Mouse (Mus musculus) hindbrain, postnatal 0 days (tissue): ENCODE results near the gene Mcam. TPM values are rescaled to one million over a fixed set of nuclear protein-coding genes. Genes with fewer than 3 reads are reported as not detected.

Experiments used
- ATAC-seq: fragments of 200-750 bp; cut with Nextera tagmentation; 2 replicates; pipeline ENCODE4 v1.8.0; 2017; ENCODE audit warnings: mild to moderate bottlenecking, moderate TSS enrichment, moderate library complexity
- DNase-seq: peaks from one replicate; pipeline ENCODE4 v3.0.0-alpha.2; 2015; ENCODE audit warnings: low spot score
- H3K27ac ChIP-seq: fragments of 300-500 bp; sonication (generic); 2 replicates; pipeline ENCODE4 v1.5.1; 2014; ENCODE audit warnings: mild to moderate bottlenecking
- H3K27me3 ChIP-seq: fragments of 300-500 bp; sonication (generic); 2 replicates; pipeline ENCODE4 v1.6.1; 2014; ENCODE audit warnings: low read length, mixed read lengths; ENCODE audit not compliant: insufficient read depth
- H3K36me3 ChIP-seq: fragments of 300-500 bp; sonication (generic); 2 replicates; pipeline ENCODE4 v1.6.1; 2014; ENCODE audit warnings: low read length, mixed read lengths; ENCODE audit not compliant: insufficient read depth
- H3K4me1 ChIP-seq: fragments of 300-500 bp; sonication (generic); 2 replicates; pipeline ENCODE4 v1.6.1; 2014; ENCODE audit warnings: antibody characterized with exemption, low read length, mixed read lengths; ENCODE audit not compliant: insufficient read depth
- H3K4me2 ChIP-seq: fragments of 300-500 bp; sonication (generic); 2 replicates; pipeline ENCODE4 v1.6.1; 2014; ENCODE audit warnings: low read depth, mild to moderate bottlenecking, low read length, moderate library complexity, mixed read lengths
- H3K4me3 ChIP-seq: fragments of 300-500 bp; sonication (generic); 2 replicates; pipeline ENCODE4 v1.5.1; 2014; ENCODE audit warnings: low read length
- H3K9ac ChIP-seq: fragments of 300-500 bp; sonication (generic); replicated peaks from 2 replicates; pipeline ENCODE4 v1.6.1; 2014; ENCODE audit warnings: mild to moderate bottlenecking, low read length, moderate library complexity, mixed read lengths
- H3K9me3 ChIP-seq: fragments of 300-500 bp; sonication (generic); 2 replicates; pipeline ENCODE4 v1.6.1; 2016; ENCODE audit warnings: low read length, mixed read lengths
- CTCF ChIP-seq: IDR thresholded peaks from 2 replicates; pipeline ENCODE4 v1.5.1; 2016; ENCODE audit warnings: antibody characterized with exemption, control low read depth, low read depth
- WGBS: fragments of 180-500 bp; shearing (Covaris S2); extraction: QIAGEN DNeasy Blood & Tissue Kit; methylation state at CpG from one replicate; pipeline ENCODE4 v1.1.7; 2014; 5-methylcytosine and 5-hydroxymethylcytosine counted together
- polyA plus RNA-seq: library from polyadenylated mRNA; unstranded; fragments of >200 nt; fragmentation: Nextera tagmentation; extraction: Ambion mirVana; gene quantifications from 2 replicates; pipeline ENCODE4 v1.2.1, GENCODE M21; 2015
- total RNA-seq: library from RNA; depleted of rRNA; stranded (reverse); fragments of >200 nt; gene quantifications from 2 replicates; pipeline ENCODE4 v1.2.3, GENCODE M21; 2014

Mcam gene
- total and polyA plus RNA-seq, 2 experiments from 2014 or later: 8.0 to 23.7 TPM

GRCm38 (mm10) chr9:44127351-44127801 is 6.9 kb upstream of the Mcam start:
- no peaks in the 10 kb centered on the region for H3K36me3 ChIP-seq
- ATAC-seq: no peak
- WGBS: 35% methylated on average over 3 of the region's 3 CpGs
- TF ChIP-seq CTCF: no peak
- no peak for DNase-seq
- H3K4me3 ChIP-seq: no peak overlapping the region
- no peak overlapping the region for H3K4me2 ChIP-seq
- H3K27ac ChIP-seq: no peak overlapping the region
- H3K9me3 ChIP-seq: no peaks in the 10 kb centered on the region
- H3K27me3 ChIP-seq: peaks cover 2% of the 10 kb centered on the region; the same call in 1 of the 2 replicates
- no peak overlapping the region for H3K9ac ChIP-seq
- peaks cover 4% of the 10 kb centered on the region for H3K4me1 ChIP-seq

DNA sequence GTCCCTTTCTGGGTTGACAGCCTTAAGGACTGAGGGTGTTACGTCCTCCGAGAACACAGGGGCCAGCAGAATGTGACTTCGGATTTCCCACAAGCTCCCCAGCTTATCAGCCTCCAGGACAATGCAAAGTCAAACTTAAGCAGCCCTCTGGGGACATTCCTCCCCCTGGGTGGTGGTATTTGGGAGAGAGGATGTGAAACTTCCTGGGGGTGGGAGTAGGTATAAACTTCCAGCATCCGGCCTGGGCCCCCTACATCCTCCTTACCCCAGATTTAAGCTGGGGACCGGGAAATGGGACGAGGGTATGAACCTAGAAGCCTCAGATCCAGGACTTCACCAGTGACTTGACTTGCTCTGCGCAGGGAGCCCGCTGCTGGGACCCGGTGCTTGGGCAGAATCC is 4.6 kb upstream of the Mcam start:
- 13% methylated on average over 9 of the region's 9 CpGs for WGBS
- peaks cover 14% of the 10 kb centered on the region; the same call in 1 of the 2 replicates for H3K27me3 ChIP-seq
- TF ChIP-seq CTCF: no peak
- H3K9ac ChIP-seq: peak overlapping the region; percentile 26; the same call in 1 of the 2 replicates
- H3K4me3 ChIP-seq: peak overlapping the region; percentile 26
- peaks cover 13% of the 10 kb centered on the region for H3K4me1 ChIP-seq
- ATAC-seq (no peak), DNase-seq (no peak)
- H3K4me2 ChIP-seq: peak overlapping the region; percentile 59
- H3K36me3 ChIP-seq: no peaks in the 10 kb centered on the region
- 0 out of 2 replicates have a peak overlapping the region, but pooled peaks have one; percentile 22 for H3K27ac ChIP-seq
- H3K9me3 ChIP-seq: no peaks in the 10 kb centered on the region

DNA sequence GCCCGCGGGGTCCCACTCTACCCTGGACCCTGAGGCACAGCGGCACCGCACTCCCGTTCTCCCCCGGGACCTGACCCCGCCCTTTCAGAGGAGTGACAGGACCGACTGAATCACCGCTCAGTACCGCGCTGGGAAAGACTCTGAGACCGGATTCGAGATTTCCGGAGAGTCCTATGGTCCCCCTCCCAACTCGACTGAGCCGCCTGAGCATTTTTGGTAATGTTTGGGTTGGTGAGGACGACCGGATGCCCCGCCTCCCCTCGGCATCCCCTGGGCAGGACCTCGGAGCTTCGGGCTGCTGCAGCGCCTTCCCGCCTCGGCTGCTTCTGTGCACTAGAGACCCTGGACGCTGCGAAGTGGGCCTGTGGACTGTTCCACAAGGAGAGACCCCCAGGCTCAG is 4.2 kb upstream of the Mcam start:
- under 1% methylated on average over 27 of the region's 27 CpGs for WGBS
- TF ChIP-seq CTCF: no peak
- H3K27ac ChIP-seq: 0 out of 2 replicates have a peak overlapping the region, but pooled peaks have one; percentile 22
- H3K9me3 ChIP-seq: no peaks in the 10 kb centered on the region
- DNase-seq (peak; percentile 20), ATAC-seq (0 out of 2 replicates have a peak, but pooled peaks have one; percentile 25)
- peaks cover 14% of the 10 kb centered on the region; the same call in 1 of the 2 replicates for H3K27me3 ChIP-seq
- H3K4me2 ChIP-seq: peak overlapping the region; percentile 59
- H3K4me3 ChIP-seq: peak overlapping the region; percentile 26
- no peaks in the 10 kb centered on the region for H3K36me3 ChIP-seq
- H3K9ac ChIP-seq: peak overlapping the region; percentile 26; the same call in 1 of the 2 replicates
- peaks cover 13% of the 10 kb centered on the region for H3K4me1 ChIP-seq

- 22% methylated on average over 19 of the region's 19 CpGs for WGBS
- H3K4me2 ChIP-seq: peak overlapping the region; percentile 59; the same call in 1 of the 2 replicates
- H3K9ac ChIP-seq: no peak overlapping the region
- no peaks in the 10 kb centered on the region for H3K9me3 ChIP-seq
- peak; percentile 18; the same call in 1 of the 2 replicates for ATAC-seq
- TF ChIP-seq CTCF: no peak
- DNase-seq: no peak
- no peak overlapping the region for H3K27ac ChIP-seq
- peaks cover 14% of the 10 kb centered on the region; the same call in 1 of the 2 replicates for H3K27me3 ChIP-seq
- H3K36me3 ChIP-seq: no peaks in the 10 kb centered on the region
- no peak overlapping the region for H3K4me3 ChIP-seq
- H3K4me1 ChIP-seq: peaks cover 13% of the 10 kb centered on the region
These were observed 3.5 kb upstream of the Mcam start for GRCm38 (mm10) chr9:44130581-44131275.

GRCm38 (mm10) chr9:44131276-44131590 is 3.0 kb upstream of the Mcam start:
- no peak for ATAC-seq
- DNase-seq: no peak
- H3K27ac ChIP-seq: peak overlapping the region; percentile 8; the same call in 1 of the 2 replicates
- no peaks in the 10 kb centered on the region for H3K9me3 ChIP-seq
- no peak overlapping the region for H3K4me2 ChIP-seq
- TF ChIP-seq CTCF: no peak
- no peak overlapping the region for H3K4me3 ChIP-seq
- peaks cover 19% of the 10 kb centered on the region; the same call in 1 of the 2 replicates for H3K27me3 ChIP-seq
- H3K9ac ChIP-seq: no peak overlapping the region
- H3K36me3 ChIP-seq: no peaks in the 10 kb centered on the region
- peaks cover 11% of the 10 kb centered on the region for H3K4me1 ChIP-seq
- WGBS: 49% methylated on average over 7 of the region's 7 CpGs

DNA sequence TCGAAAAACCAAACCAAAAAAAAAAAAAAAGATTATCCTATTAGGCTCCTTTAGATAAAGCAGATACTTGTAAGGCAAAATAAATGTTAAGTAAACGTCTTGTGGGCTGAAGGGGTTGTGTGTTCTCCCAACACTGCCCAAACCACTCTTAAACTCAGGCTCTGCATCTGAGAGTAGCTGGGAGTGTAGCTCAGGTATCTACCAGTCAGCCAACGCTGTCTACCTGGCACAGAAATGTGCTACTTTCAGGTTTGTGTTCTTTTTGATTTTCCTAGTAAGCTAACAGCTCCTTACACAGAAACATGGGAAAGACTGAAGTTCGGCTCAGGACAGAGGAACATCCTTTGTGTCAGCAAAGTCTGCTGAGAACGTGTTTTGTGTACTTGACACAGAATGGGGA is 2.1 kb upstream of the Mcam start:
- H3K9me3 ChIP-seq: no peaks in the 10 kb centered on the region
- H3K4me3 ChIP-seq: no peak overlapping the region
- H3K9ac ChIP-seq: no peak overlapping the region
- TF ChIP-seq CTCF: no peak
- no peaks in the 10 kb centered on the region for H3K36me3 ChIP-seq
- no peak overlapping the region for H3K4me2 ChIP-seq
- peaks cover 21% of the 10 kb centered on the region; the same call in 1 of the 2 replicates for H3K27me3 ChIP-seq
- H3K27ac ChIP-seq: no peak overlapping the region
- 71% methylated on average over 5 of the region's 5 CpGs for WGBS
- ATAC-seq (no peak), DNase-seq (no peak)
- peaks cover 8% of the 10 kb centered on the region for H3K4me1 ChIP-seq

GRCm38 (mm10) chr9:44133287-44133686 is 982 bp upstream of the Mcam start:
- TF ChIP-seq CTCF: no peak
- 10% methylated on average over 2 of the region's 2 CpGs for WGBS
- peak overlapping the region; percentile 32; the same call in 1 of the 2 replicates for H3K27ac ChIP-seq

More at GRCm38 (mm10) chr9:44133287-44133686, 982 bp upstream of the Mcam start:
- ATAC-seq (no peak), DNase-seq (no peak)
- Histone ChIP-seq H3K9me3 (no peaks in the 10 kb centered on the region), H3K4me1 (peaks cover 8% of the 10 kb centered on the region), H3K9ac (no peak overlapping the region), H3K36me3 (no peaks in the 10 kb centered on the region), H3K4me3 (0 out of 2 replicates have a peak overlapping the region, but pooled peaks have one; percentile 42), H3K4me2 (peak overlapping the region; percentile 63), H3K27me3 (peaks cover 21% of the 10 kb centered on the region; the same call in 1 of the 2 replicates)
